In genomic region chr7:28269355-28269754, GRCm38 (mm10) we compare ENCODE assay signal across 11 mouse cellular contexts. TPM values are rescaled to one million over a fixed set of nuclear protein-coding genes. Genes with fewer than 3 reads are reported as not detected.
DNase-seq lines count a peak whose midpoint lies in the region; ATAC-seq and TF ChIP-seq lines count a peak whose summit lies in the region.
"Had no signal": no experiment of that assay in that cellular context is flagged by ENCODE, and none has a peak within 500 bp of the region (broad histone marks: within the 10 kb centered on the region; RNA-seq: fewer than 3 reads in every experiment).

No protein-coding gene starts in this region.

- ATAC-seq in Patski: no peak
- no peak for ATAC-seq in hindbrain, embryonic 12.5 days (ENCODE audit: low FRiP score)
- no peak for ATAC-seq in neural tube, embryonic 12.5 days (ENCODE audit: low FRiP score, low read depth)

- peaks cover 32% of the 10 kb centered on the region for H3K36me3 ChIP-seq in hindbrain, embryonic 12.5 days
- peaks cover 28% of the 10 kb centered on the region for H3K36me3 ChIP-seq in neural tube, embryonic 12.5 days

- CTCF ChIA-PET in Patski (lab: Charles Lee): no interaction called here

- H3K4me3 ChIP-seq in left cerebral cortex, adult 2 months: no peak overlapping the region
- H3K4me3 ChIP-seq in hindbrain, embryonic 12.5 days: no peak overlapping the region
- no peak overlapping the region for H3K4me3 ChIP-seq in neural tube, embryonic 12.5 days

- no peaks in the 10 kb centered on the region for H3K27me3 ChIP-seq in Patski
- H3K27me3 ChIP-seq in hindbrain, embryonic 12.5 days: no peaks in the 10 kb centered on the region; the same call in 1 of the 2 replicates
- no peaks in the 10 kb centered on the region for H3K27me3 ChIP-seq in neural tube, embryonic 12.5 days (replicated peaks)

- 93% methylated on average over 12 of the region's 12 CpGs for WGBS in hindbrain, embryonic 12.5 days
- 94% methylated on average over 12 of the region's 12 CpGs for WGBS in neural tube, embryonic 12.5 days

- no peak for DNase-seq in left cerebral cortex, adult 2 months (ENCODE audit: extremely low spot score in 1 of 2, low spot score in 2 of 2)
- DNase-seq in left cerebral cortex, postnatal 25 days (ENCODE audit: low spot score in 2 of 2): no peak
- no peak for DNase-seq in Patski (ENCODE audit: low read depth, low spot score)
- DNase-seq in right cerebral cortex, postnatal 36 days (ENCODE audit: low spot score in 2 of 2): no peak
- no peak for DNase-seq in cerebellum, postnatal 36 days
- no peak for DNase-seq in heart, adult 8-10 months (ENCODE audit: low spot score)
- DNase-seq: cerebellum, adult 11 months; liver had no signal

- in situ Hi-C loops in Patski (cut with MboI; ENCODE audit: low pct_unique_long_range_greater_than_20kb): no loop called here

- H3K9me3 ChIP-seq in hindbrain, embryonic 12.5 days (replicated peaks): no peaks in the 10 kb centered on the region
- H3K9me3 ChIP-seq in neural tube, embryonic 12.5 days: no peaks in the 10 kb centered on the region

- H3K4me2 ChIP-seq in hindbrain, embryonic 12.5 days (replicated peaks): peak overlapping the region; percentile 77; the same call in 1 of the 2 replicates
- peak overlapping the region; percentile 79 for H3K4me2 ChIP-seq in neural tube, embryonic 12.5 days (replicated peaks)

- no peak overlapping the region for H3K27ac ChIP-seq in left cerebral cortex, adult 2 months
- H3K27ac ChIP-seq in hindbrain, embryonic 12.5 days: no peak overlapping the region
- H3K27ac ChIP-seq in neural tube, embryonic 12.5 days: no peak overlapping the region

- intact Hi-C loops in left cerebral cortex, adult 2 months (cut with DNase I): loop anchor here (5.0 kb wide), 1 partner anchor 62 kb away; no protein-coding TSS in a partner anchor
- intact Hi-C loops in left cerebral cortex, postnatal 25 days (cut with DNase I): no loop called here

- POLR2A ChIA-PET in Patski (lab: Charles Lee): no interaction called here

- H3K9ac ChIP-seq in hindbrain, embryonic 12.5 days: no peak overlapping the region
- no peak overlapping the region for H3K9ac ChIP-seq in neural tube, embryonic 12.5 days

- peaks cover 10% of the 10 kb centered on the region for H3K4me1 ChIP-seq in hindbrain, embryonic 12.5 days
- H3K4me1 ChIP-seq in neural tube, embryonic 12.5 days: peaks cover 7% of the 10 kb centered on the region; the same call in 1 of the 2 replicates

- peak; percentile 21 for TF ChIP-seq CTCF in left cerebral cortex, adult 2 months (IDR thresholded peaks at IDR 0.05)
- TF ChIP-seq CTCF in Patski (IDR thresholded peaks at IDR 0.05): peak; percentile 42

RNA-seq across cellular contexts. Expression of gene Eid2, which starts 1.7 kb away (rescaled TPM):
- 10 to 100 TPM; 63.3 to 64.4 TPM for total RNA-seq in left cerebral cortex, adult 2 months (2021)
- total RNA-seq in left cerebral cortex, postnatal 25 days (2021): 10 to 100 TPM; 58.4 to 61.2 TPM
- polyA plus RNA-seq in Patski (2021): 25.4 TPM
- polyA plus RNA-seq in hindbrain, embryonic 12.5 days (2016; fragmentation: Nextera tagmentation; extraction: Ambion mirVana): 19.3 and 20.0 TPM in 2 replicates
- polyA plus RNA-seq in neural tube, embryonic 12.5 days (2016; fragmentation: Nextera tagmentation; extraction: Ambion mirVana): 27.7 and 31.9 TPM in 2 replicates
- 10 to 100 TPM; 11.8 to 14.4 (median 13.3) TPM for total RNA-seq in heart, adult 8-10 months (2022)

RNA-seq across cellular contexts. Expression of gene Eid2b, which starts 8.2 kb away (rescaled TPM):
- 10 to 100 TPM; 32.3 to 33.4 TPM for total RNA-seq in left cerebral cortex, adult 2 months (2021)
- 10 to 100 TPM; 32.5 to 34.3 TPM for total RNA-seq in left cerebral cortex, postnatal 25 days (2021)
- 11.7 TPM for polyA plus RNA-seq in Patski (2021)
- polyA plus RNA-seq in hindbrain, embryonic 12.5 days (2016; fragmentation: Nextera tagmentation; extraction: Ambion mirVana): 26.7 and 28.4 TPM in 2 replicates
- 29.8 and 30.7 TPM in 2 replicates for polyA plus RNA-seq in neural tube, embryonic 12.5 days (2016; fragmentation: Nextera tagmentation; extraction: Ambion mirVana)
- 10 to 100 TPM; 13.7 to 16.8 (median 15.2) TPM for total RNA-seq in heart, adult 8-10 months (2022)

RNA-seq across cellular contexts. Expression of gene Selenov, which starts 21.6 kb away (rescaled TPM):
- total RNA-seq in left cerebral cortex, adult 2 months (2021): 1 to 10 TPM in 1 of 2 experiments, under 1 TPM in 1; 0.79 to 1.1 TPM
- 1 to 10 TPM in 1 of 2 experiments, under 1 TPM in 1; 0.25 to 1.7 TPM for total RNA-seq in left cerebral cortex, postnatal 25 days (2021)
- not detected for polyA plus RNA-seq in Patski (2021)
- polyA plus RNA-seq in hindbrain, embryonic 12.5 days (2016; fragmentation: Nextera tagmentation; extraction: Ambion mirVana): 0.34 and 0.82 TPM in 2 replicates
- 0.68 and 1.1 TPM in 2 replicates for polyA plus RNA-seq in neural tube, embryonic 12.5 days (2016; fragmentation: Nextera tagmentation; extraction: Ambion mirVana)
- total RNA-seq in heart, adult 8-10 months (2022): not detected
- total RNA-seq: neutrophil, adult 5-6 weeks had no signal

RNA-seq across cellular contexts. Expression of gene Dll3, which starts 32.7 kb away (rescaled TPM):
- total RNA-seq in left cerebral cortex, adult 2 months (2021): 1 to 10 TPM; 1.1 to 1.9 TPM
- total RNA-seq in left cerebral cortex, postnatal 25 days (2021): 1 to 10 TPM; 1.4 to 2.0 TPM
- 0.35 TPM for polyA plus RNA-seq in Patski (2021)
- 56.6 and 58.9 TPM in 2 replicates for polyA plus RNA-seq in hindbrain, embryonic 12.5 days (2016; fragmentation: Nextera tagmentation; extraction: Ambion mirVana)
- polyA plus RNA-seq in neural tube, embryonic 12.5 days (2016; fragmentation: Nextera tagmentation; extraction: Ambion mirVana): 80.4 and 82.2 TPM in 2 replicates
- not detected for total RNA-seq in heart, adult 8-10 months (2022)

RNA-seq across cellular contexts. Expression of gene Timm50, which starts 42.5 kb away (rescaled TPM):
- total RNA-seq in left cerebral cortex, adult 2 months (2021): 10 to 100 TPM; 41.7 to 47.0 TPM
- total RNA-seq in left cerebral cortex, postnatal 25 days (2021): 10 to 100 TPM; 39.0 to 40.8 TPM
- 61.7 TPM for polyA plus RNA-seq in Patski (2021)
- 142 and 160 TPM in 2 replicates for polyA plus RNA-seq in hindbrain, embryonic 12.5 days (2016; fragmentation: Nextera tagmentation; extraction: Ambion mirVana)
- 174 and 180 TPM in 2 replicates for polyA plus RNA-seq in neural tube, embryonic 12.5 days (2016; fragmentation: Nextera tagmentation; extraction: Ambion mirVana)
- total RNA-seq in heart, adult 8-10 months (2022): 10 to 100 TPM; 59.2 to 68.5 (median 64.4) TPM
